Mouse (Mus musculus) CD4-positive, CD25-positive, alpha-beta regulatory T cell, adult 2 months (primary cell): ENCODE data around the gene Gm42421.

Source experiments
- DNase-seq: peaks from one replicate; pipeline ENCODE4 v3.0.0-alpha.2; 2012; ENCODE audit warnings: low read depth, low spot score

Gene Gm42421

GRCm38 (mm10) chr5:143936156-143936555, 8.2 kb downstream of the Gm42421 start:
- DNase-seq = no peak

GRCm38 (mm10) chr5:143941588-143941987, 13.6 kb downstream of the Gm42421 start:
- no peak for DNase-seq

DNA sequence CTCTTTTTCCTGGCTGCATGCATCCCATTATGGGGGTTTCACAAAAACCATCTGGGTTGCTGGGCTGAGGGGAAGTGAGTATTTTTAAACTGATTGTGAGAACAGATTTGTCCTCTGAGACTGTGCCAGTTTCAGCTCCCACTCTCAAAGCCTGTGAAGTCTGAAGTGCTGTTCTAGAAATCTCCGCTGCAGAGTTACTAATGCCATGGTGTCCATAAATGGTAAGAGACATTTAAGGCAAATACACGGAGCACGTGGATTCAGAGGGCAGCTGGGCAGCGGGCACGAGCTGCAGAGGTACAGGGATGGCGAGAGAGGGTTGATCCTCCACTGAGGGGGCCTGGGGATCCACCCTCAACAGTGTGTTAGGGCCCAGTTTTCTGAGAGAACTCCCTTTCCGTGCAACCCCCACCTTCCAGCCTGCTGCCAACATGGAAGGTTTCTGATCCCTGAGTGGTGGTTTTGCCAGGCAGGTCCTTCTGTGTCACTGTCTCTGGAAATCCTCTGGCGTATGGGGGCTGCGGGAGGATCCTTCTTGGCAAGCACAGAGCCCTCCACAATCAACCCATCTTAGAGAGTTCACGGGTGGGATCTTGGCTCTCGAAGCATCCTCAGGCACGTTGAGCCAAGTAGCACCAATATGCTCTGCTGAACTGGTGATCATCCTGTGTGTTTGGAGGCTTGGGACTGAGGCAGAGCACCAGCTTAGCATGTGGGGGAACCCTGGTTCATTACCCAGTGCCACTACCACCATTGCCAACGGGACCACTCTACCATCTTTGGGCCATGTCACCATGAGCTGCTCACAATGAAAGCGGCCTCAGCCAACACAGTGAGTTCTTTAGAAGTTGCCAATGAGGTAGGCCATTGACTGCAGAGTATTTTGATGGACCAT, 15.5 kb downstream of the Gm42421 start:
- DNase-seq = no peak

- no peak for DNase-seq
These were observed 20.4 kb downstream of the Gm42421 start for GRCm38 (mm10) chr5:143948361-143948760.

GRCm38 (mm10) chr5:143950016-143950415, 22.0 kb downstream of the Gm42421 start:
- DNase-seq = no peak

- no peak for DNase-seq
These were observed 29.1 kb downstream of the Gm42421 start for GRCm38 (mm10) chr5:143957101-143957500.

- DNase-seq = no peak
These were observed 31.6 kb downstream of the Gm42421 start for GRCm38 (mm10) chr5:143959551-143959950.

- no peak for DNase-seq
These were observed 33.2 kb downstream of the Gm42421 start for GRCm38 (mm10) chr5:143961176-143961575.

- no peak for DNase-seq
These were observed 37.8 kb downstream of the Gm42421 start for GRCm38 (mm10) chr5:143965586-143966345.

GRCm38 (mm10) chr5:143966671-143967070, 38.7 kb downstream of the Gm42421 start:
- no peak for DNase-seq

- no peak for DNase-seq
These were observed 44.7 kb downstream of the Gm42421 start for GRCm38 (mm10) chr5:143972628-143973027.

GRCm38 (mm10) chr5:143974931-143975630, 47.1 kb downstream of the Gm42421 start:
- peak; percentile 86 for DNase-seq

- DNase-seq = no peak
These were observed 47.6 kb downstream of the Gm42421 start for GRCm38 (mm10) chr5:143975631-143975933.

DNA sequence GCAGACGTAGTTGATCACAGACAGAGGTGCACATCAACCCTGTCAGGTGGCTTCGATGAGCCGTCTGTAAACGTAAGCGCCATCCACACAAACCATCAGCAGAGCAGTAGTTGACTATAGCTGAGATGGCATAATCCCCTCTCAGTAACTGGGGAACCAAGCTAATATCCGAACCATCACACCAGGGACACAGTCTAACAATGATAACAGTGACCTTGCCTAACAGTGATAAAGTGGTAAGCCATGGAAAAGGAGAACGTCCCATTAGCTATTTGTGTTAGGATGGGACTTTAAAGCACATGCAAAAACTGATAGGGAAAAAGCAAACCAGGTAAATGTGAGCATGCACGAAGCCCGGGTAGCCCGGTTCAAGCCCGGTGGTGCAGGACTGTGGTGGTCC, 48.3 kb downstream of the Gm42421 start:
- no peak for DNase-seq

- no peak for DNase-seq
These were observed 48.9 kb downstream of the Gm42421 start for GRCm38 (mm10) chr5:143976726-143977431.

DNA sequence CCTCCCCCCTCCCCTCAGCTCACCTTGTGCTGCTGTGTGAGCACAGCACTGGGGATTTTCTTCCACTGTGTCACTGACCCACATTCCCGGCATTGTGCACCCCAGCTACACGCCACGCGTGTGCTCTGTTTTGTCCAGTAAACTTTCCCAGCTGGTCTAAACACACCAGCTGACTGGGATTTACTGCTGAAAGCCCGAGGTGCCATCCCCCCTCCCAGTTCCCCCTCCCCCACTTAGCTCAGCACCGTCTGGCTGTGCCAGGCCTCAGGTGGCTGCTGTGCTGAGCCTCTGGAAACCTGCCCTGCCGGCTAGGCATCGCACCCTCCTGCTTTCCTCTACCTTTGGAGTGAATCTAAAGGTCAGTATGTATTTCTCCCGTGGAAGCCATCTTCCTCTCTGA, 52.9 kb downstream of the Gm42421 start:
- DNase-seq = no peak

DNA sequence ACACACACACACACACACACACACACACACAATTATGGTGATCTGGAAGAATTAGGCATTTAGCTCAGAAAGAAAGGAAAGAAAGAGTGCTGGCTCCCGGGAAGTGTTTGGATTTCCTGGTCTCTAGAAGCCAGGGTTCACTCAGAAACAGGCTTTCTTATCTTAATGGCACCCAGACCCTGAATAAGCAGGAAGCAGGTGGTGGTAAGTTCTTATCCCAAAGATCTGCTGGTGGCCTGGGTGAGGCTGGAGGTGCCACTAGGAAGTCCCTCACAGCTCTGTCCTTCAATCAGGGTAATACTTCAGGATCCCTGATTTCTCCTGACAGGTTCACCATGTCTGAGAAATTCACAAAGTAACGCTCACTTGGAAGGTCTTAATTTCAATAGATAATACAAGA, 54.4 kb downstream of the Gm42421 start:
- DNase-seq = no peak

DNA sequence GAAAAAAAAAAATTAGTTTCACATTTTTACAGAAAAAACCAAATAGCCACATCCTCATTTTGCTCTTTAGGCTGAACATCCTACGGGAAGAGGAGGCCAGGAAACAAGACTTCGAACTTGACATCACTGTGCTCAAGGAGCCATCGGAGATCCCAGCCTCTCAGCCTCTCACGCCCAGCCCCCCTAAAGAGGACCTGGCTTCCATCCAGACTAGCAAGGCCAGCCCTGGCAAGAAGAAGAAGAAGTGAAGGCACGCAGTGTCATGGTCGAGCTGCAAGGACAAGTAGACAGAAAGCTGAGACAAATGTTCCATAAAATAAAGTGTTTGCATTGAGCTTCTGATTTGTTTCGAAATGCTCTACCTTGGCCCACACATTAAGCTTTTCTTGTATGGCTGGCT, 57.4 kb downstream of the Gm42421 start:
- no peak for DNase-seq
